Mouse (Mus musculus): ENCODE data around the gene Ehhadh. TPM values are rescaled to one million over a fixed set of nuclear protein-coding genes. Genes with fewer than 3 reads are reported as not detected.
"Not testable (repeated sequence)": the region's sequence is repeated elsewhere in the genome, so short reads cannot be mapped to it uniquely, and the experiment has no call there.

The Ehhadh gene
- polyA plus RNA-seq, 1 experiment from 2014 or later, result 5.0 TPM

DNA sequence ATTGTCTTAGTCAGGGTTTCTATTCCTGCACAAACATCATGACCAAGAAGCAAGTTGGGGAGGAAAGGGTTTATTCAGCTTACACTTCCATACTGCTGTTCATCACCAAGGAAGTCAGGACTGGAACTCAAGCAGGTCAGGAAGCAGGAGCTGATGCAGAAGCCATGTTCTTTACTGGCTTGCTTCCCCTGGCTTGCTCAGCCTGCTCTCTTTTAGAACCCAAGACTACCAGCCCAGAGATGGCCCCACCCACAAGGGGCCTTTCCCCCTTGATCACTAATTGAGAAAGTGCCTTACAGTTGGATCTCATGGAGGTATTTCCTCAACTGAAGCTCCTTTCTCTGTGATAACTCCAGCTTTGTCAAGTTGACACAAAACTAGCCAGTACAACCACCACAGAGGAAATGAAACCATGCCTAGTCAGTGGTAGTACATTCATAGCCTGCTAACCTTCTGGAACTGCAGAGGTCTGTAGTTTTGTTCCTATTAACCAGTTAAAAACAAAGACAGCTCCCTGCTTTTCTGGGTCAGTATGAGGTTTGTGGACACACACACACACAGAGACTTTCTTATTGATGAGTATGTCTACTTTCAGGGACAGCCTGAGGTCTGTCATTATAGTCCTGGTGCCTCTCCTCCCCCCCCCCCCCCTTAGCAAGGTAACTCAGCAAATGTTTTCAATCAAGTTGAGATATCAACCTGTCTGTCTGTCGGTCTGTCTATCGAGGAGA is 5.6 kb upstream of the Ehhadh start:
- H3K9me3 ChIP-seq (replicated peaks); ATAC-seq; H3K27me3 ChIP-seq (replicated peaks): not testable (repeated sequence)
- H3K36me3 ChIP-seq, result peaks cover 19% of the 10 kb centered on the region
- peak overlapping the region; percentile 81 for H3K4me2 ChIP-seq
- peak overlapping the region; percentile 88 for H3K4me3 ChIP-seq
- H3K4me1 ChIP-seq, result peaks cover 54% of the 10 kb centered on the region
- H3K9ac ChIP-seq, result peak overlapping the region; percentile 91
- peak overlapping the region; percentile 97 for H3K27ac ChIP-seq
- WGBS (ENCODE audit: insufficient replicate concordance), result 17% methylated on average over 2 of the region's 2 CpGs

DNA sequence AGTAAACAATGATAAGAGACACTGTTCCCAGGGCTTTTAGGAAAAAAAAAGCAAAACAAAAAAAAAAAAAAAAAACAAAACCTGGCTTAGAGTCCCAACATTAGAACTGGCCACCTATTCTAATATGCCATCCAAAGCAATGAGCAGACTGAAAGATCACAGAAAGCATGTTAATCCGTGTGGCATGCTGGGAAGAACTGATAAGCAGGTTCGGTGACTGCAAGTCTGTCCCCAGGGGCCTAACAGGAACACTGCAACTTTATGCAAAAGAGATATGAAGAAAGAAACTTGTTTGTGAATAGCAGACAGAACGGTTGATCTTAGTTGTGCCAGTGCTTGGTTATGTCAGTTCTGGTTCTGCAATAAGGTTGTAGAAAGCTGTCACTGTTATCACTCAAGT is 4.2 kb upstream of the Ehhadh start:
- Histone ChIP-seq H3K36me3 (peaks cover 8% of the 10 kb centered on the region), H3K27ac (peak overlapping the region; percentile 97), H3K9ac (peak overlapping the region; percentile 52), H3K4me1 (peaks cover 69% of the 10 kb centered on the region), H3K4me2 (peak overlapping the region; percentile 81), H3K4me3 (no peak overlapping the region), H3K9me3 (replicated peaks) (no peaks in the 10 kb centered on the region), H3K27me3 (replicated peaks) (no peaks in the 10 kb centered on the region)
- ATAC-seq, result peak; percentile 70
- 16% methylated on average over 3 of the region's 3 CpGs for WGBS (ENCODE audit: insufficient replicate concordance)

GRCm38 (mm10) chr16:21790469-21790868 is 2.9 kb upstream of the Ehhadh start:
- peak overlapping the region; percentile 97; the same call in 1 of the 2 replicates for H3K27ac ChIP-seq
- H3K9ac ChIP-seq, result no peak overlapping the region
- no peak for ATAC-seq
- 16% methylated on average over 1 of the region's 1 CpGs for WGBS (ENCODE audit: insufficient replicate concordance)
- H3K36me3 ChIP-seq, result no peaks in the 10 kb centered on the region
- no peak overlapping the region for H3K4me2 ChIP-seq
- H3K27me3 ChIP-seq (replicated peaks), result no peaks in the 10 kb centered on the region
- peaks cover 65% of the 10 kb centered on the region for H3K4me1 ChIP-seq
- no peak overlapping the region for H3K4me3 ChIP-seq
- H3K9me3 ChIP-seq (replicated peaks), result no peaks in the 10 kb centered on the region

GRCm38 (mm10) chr16:21789180-21789579 is 1.6 kb upstream of the Ehhadh start:
- H3K9ac ChIP-seq, result no peak overlapping the region
- no peak overlapping the region for H3K4me2 ChIP-seq
- H3K27me3 ChIP-seq (replicated peaks), result no peaks in the 10 kb centered on the region
- H3K36me3 ChIP-seq, result no peaks in the 10 kb centered on the region
- H3K4me3 ChIP-seq, result no peak overlapping the region
- 78% methylated on average over 2 of the region's 2 CpGs for WGBS (ENCODE audit: insufficient replicate concordance)
- no peak for ATAC-seq
- H3K27ac ChIP-seq, result no peak overlapping the region
- no peaks in the 10 kb centered on the region for H3K9me3 ChIP-seq (replicated peaks)
- H3K4me1 ChIP-seq, result peaks cover 59% of the 10 kb centered on the region

GRCm38 (mm10) chr16:21788581-21788980 is 974 bp upstream of the Ehhadh start:
- peak overlapping the region; percentile 86; the same call in 1 of the 2 replicates for H3K4me2 ChIP-seq
- H3K4me3 ChIP-seq, result no peak overlapping the region
- H3K9ac ChIP-seq, result no peak overlapping the region
- no peaks in the 10 kb centered on the region for H3K36me3 ChIP-seq
- no peaks in the 10 kb centered on the region for H3K27me3 ChIP-seq (replicated peaks)
- no peak for ATAC-seq
- H3K27ac ChIP-seq, result no peak overlapping the region; the same call in 1 of the 2 replicates
- H3K4me1 ChIP-seq, result peaks cover 57% of the 10 kb centered on the region
- 39% methylated on average over 3 of the region's 3 CpGs for WGBS (ENCODE audit: insufficient replicate concordance)
- no peaks in the 10 kb centered on the region for H3K9me3 ChIP-seq (replicated peaks)

GRCm38 (mm10) chr16:21786317-21786716 is 1.3 kb downstream of the Ehhadh start:
- Histone ChIP-seq H3K4me2 (peak overlapping the region; percentile 86; the same call in 1 of the 2 replicates), H3K27me3 (replicated peaks) (no peaks in the 10 kb centered on the region), H3K27ac (no peak overlapping the region; the same call in 1 of the 2 replicates), H3K4me1 (peaks cover 35% of the 10 kb centered on the region), H3K4me3 (no peak overlapping the region), H3K9ac (no peak overlapping the region), H3K9me3 (replicated peaks) (no peaks in the 10 kb centered on the region), H3K36me3 (no peaks in the 10 kb centered on the region)
- WGBS (ENCODE audit: insufficient replicate concordance), result 71% methylated on average over 8 of the region's 8 CpGs
- no peak for ATAC-seq

- Histone ChIP-seq H3K4me1 (peaks cover 25% of the 10 kb centered on the region), H3K4me3 (no peak overlapping the region), H3K36me3 (no peaks in the 10 kb centered on the region), H3K9ac (no peak overlapping the region), H3K4me2 (no peak overlapping the region), H3K27me3 (replicated peaks) (no peaks in the 10 kb centered on the region), H3K9me3 (replicated peaks) (no peaks in the 10 kb centered on the region), H3K27ac (no peak overlapping the region)
- 60% methylated on average over 4 of the region's 4 CpGs for WGBS (ENCODE audit: insufficient replicate concordance)
- ATAC-seq, result no peak
Observed at GRCm38 (mm10) chr16:21785000-21785399, 2.6 kb downstream of the Ehhadh start.

DNA sequence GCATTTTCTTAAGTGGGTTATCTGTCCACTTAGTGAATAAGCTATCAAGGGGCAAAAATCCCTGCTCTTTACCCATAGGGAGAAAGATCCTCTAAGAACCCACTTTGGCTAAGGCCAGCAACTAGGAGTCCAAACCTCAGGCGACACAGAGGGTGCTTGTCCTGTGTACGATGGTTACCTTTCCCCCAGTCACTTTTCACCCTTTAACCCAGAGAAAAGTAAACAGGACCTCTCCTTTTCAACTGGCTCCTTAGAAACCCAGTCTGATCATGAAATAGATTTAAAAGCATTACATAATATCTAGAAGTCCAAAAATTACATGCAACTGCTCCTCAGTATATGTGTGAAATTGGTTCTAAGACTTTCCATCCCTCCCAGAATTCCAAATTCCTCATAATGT is 4.8 kb downstream of the Ehhadh start:
- Histone ChIP-seq H3K4me1 (peaks cover 23% of the 10 kb centered on the region), H3K27ac (no peak overlapping the region), H3K36me3 (no peaks in the 10 kb centered on the region), H3K4me3 (no peak overlapping the region), H3K4me2 (no peak overlapping the region), H3K9me3 (replicated peaks) (no peaks in the 10 kb centered on the region), H3K9ac (no peak overlapping the region), H3K27me3 (replicated peaks) (no peaks in the 10 kb centered on the region)
- 63% methylated on average over 2 of the region's 2 CpGs for WGBS (ENCODE audit: insufficient replicate concordance)
- ATAC-seq, result no peak

- Histone ChIP-seq H3K36me3 (no peaks in the 10 kb centered on the region), H3K27me3 (replicated peaks) (no peaks in the 10 kb centered on the region), H3K4me1 (peaks cover 14% of the 10 kb centered on the region), H3K9ac (no peak overlapping the region), H3K4me3 (no peak overlapping the region), H3K27ac (no peak overlapping the region), H3K4me2 (no peak overlapping the region), H3K9me3 (replicated peaks) (no peaks in the 10 kb centered on the region)
- ATAC-seq, result no peak
- 75% methylated on average over 3 of the region's 3 CpGs for WGBS (ENCODE audit: insufficient replicate concordance)
Observed at GRCm38 (mm10) chr16:21781895-21782294, 5.7 kb downstream of the Ehhadh start.

DNA sequence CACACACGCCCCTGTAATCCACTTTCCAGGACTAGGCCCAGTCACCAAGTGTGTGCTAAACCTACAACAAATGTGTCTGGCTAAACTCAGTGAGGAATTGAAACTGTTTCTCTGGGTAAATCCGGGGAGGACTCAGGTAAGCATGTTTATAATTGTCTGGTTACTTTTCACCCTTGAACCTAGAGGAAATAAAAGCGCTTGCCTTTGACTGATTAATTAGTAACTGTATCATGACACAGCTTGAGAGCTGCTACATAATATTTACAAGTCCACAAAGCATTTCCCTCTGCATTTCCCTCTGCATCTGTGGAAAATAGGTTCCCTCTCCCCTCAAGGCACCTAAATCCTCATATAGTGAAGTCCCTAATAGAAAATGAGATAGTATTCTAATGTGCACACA is 6.3 kb downstream of the Ehhadh start:
- 67% methylated on average over 3 of the region's 3 CpGs for WGBS (ENCODE audit: insufficient replicate concordance)
- Histone ChIP-seq H3K9ac (no peak overlapping the region), H3K4me2 (no peak overlapping the region), H3K27ac (no peak overlapping the region), H3K36me3 (no peaks in the 10 kb centered on the region), H3K4me1 (peaks cover 9% of the 10 kb centered on the region), H3K4me3 (no peak overlapping the region), H3K9me3 (replicated peaks) (no peaks in the 10 kb centered on the region), H3K27me3 (replicated peaks) (no peaks in the 10 kb centered on the region)
- ATAC-seq, result no peak

DNA sequence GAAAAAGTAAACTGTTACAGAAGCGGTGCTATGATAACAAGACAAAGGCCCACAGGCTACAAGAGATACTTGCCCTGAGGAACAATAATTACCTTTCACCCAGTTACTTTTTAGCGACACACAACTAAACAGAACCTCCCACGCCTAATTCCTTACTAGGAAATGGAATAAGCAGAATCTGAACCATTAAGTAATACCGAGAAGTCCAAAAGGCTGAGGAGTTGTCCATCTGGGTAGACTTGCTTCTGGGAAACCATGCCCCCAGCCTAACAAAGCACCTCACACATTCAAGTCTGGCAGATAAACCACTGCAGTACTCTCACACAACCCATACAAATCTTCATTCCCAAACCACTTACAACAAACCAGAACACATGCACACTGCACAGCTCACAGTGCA is 8.5 kb downstream of the Ehhadh start:
- Histone ChIP-seq H3K27me3 (replicated peaks) (no peaks in the 10 kb centered on the region), H3K9me3 (replicated peaks) (no peaks in the 10 kb centered on the region), H3K9ac (no peak overlapping the region), H3K4me2 (0 out of 2 replicates have a peak overlapping the region, but pooled peaks have one; percentile 46), H3K36me3 (no peaks in the 10 kb centered on the region), H3K27ac (no peak overlapping the region), H3K4me3 (no peak overlapping the region), H3K4me1 (peaks cover 9% of the 10 kb centered on the region)
- WGBS (ENCODE audit: insufficient replicate concordance), result 68% methylated on average over 4 of the region's 4 CpGs
- no peak for ATAC-seq

- H3K4me1 ChIP-seq, result peaks cover 9% of the 10 kb centered on the region
- H3K36me3 ChIP-seq, result no peaks in the 10 kb centered on the region
- 37% methylated on average over 3 of the region's 3 CpGs for WGBS (ENCODE audit: insufficient replicate concordance)
- no peak overlapping the region for H3K27ac ChIP-seq
- H3K9me3 ChIP-seq (replicated peaks), result no peaks in the 10 kb centered on the region
- no peaks in the 10 kb centered on the region for H3K27me3 ChIP-seq (replicated peaks)
- no peak for ATAC-seq
- peak overlapping the region; percentile 39 for H3K4me3 ChIP-seq
- peak overlapping the region; percentile 5; the same call in 1 of the 2 replicates for H3K9ac ChIP-seq
- peak overlapping the region; percentile 46 for H3K4me2 ChIP-seq
Observed at GRCm38 (mm10) chr16:21778293-21778866, 9.2 kb downstream of the Ehhadh start.

All from liver, embryonic 12.5 days (tissue).